Mouse (Mus musculus) liver (tissue): Measurements from ENCODE around the gene Mipep.

Source experiments
- DNase-seq: peaks from one replicate; pipeline ENCODE4 v3.0.0-alpha.2; 2020; ENCODE audit warnings: mixed read lengths

The Mipep gene

DNA sequence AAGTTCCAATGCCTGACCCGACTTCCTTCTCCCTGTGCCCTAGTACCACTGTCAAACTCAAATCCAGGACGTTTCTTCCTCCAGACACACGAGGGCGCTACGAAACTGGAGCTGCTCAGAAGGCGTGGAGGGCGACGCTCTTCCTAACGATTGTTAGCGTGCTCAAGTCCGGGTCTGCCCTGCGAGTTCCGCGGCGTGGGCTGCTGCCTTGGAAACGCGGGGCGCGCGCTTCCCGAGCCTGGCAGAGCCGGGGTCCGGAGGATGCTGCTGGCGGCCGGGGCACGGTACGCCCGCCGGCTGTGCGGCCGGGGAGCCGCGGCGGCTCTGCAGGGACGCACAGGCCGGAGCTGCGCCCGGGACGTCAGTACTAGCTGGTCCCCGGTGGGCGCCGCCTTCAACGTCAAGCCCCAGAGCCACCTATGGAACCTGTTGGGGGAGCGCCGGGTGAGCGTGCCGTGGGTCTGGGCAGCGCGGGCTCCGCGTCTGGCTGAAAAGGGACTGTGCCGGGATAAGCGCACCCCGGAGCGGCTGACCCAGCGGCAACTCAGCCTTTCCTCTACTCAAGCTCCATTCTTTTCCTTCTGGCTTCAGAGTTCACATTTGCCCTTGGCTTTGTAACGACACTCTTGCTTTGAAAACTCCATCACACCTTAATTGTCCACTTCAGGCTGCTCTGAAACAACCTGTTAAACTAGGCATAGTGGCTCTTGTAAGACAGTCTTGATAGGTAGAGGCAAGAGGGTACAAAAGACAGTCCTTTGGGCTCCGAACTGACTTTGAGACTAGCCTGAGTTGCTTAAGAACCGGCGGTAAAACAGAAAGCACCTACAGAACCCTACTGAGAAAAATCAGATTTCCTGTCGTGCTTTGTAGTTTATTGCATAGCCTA, at the start of gene Mipep:
Gene Mipep, plus strand, starts transcription at position 147 of the 889 bp plus-strand sequence.
- peak; percentile 86 for DNase-seq

- DNase-seq, result no peak
These were observed 49.2 kb upstream of the Mipep start for GRCm38 (mm10) chr14:60735206-60735605.

DNA sequence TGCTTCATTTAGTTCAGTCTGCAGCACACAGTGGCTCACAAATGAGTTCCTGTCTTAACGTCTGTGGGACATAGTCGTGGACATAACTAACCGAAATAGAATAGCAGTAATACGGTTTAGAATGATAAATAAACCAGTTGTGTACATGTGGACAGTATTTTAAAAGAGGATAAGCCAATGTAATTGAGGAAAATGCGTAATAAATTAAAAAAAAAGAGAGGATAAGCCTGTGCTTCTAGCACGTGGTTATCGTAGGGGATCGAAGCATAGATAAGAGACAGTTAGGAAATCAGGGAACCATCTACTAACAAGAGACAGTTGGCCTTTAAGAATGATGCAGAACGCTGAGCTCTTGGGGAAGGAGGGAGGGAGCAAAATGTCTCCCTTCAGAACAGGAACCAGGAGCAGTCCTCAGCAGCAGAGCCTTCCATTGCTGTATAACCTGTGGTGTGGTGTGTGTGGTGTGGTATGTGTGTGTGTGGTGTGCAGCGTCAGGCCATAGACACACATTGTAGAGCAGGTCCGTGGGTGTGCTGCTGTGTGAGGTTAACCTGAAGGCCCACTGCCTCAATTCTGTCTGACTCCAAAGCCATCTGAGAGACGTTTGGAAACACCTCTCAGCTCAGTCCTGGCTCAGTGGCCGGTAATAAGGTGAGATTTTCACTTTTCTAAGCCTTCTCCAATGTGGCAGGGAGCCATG, 48.4 kb upstream of the Mipep start:
- DNase-seq, result no peak

DNA sequence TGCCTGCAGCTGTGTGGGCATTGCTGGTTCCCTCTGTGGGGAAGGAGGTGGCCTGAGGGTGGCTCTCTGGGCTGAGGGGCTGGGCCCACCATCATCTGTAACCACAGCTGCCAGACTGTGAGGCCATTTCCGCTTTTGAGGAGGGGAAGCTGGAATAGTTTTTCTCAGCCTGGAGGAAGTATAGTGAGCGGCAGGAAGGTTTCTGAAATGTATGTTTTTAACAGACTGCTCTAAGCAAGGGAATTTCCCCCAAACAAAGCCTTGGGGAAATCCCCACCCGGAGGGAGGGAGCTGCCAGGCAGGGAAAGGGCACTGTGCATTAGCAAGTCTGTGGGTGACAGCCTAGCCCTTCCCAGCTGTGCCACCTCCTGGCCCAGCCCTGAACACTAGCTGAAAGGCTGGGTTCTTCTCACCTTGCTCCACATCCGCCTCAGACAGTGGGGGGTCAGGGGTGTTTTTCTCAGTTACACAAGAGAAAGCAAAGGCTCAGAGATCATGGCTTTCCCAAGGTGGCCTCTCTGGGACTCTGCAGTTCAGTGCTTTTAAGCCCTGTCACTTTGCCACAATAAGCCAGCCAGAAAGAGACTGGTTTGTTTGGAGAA, 47.7 kb upstream of the Mipep start:
- DNase-seq, result peak; percentile 45

- no peak for DNase-seq
These were observed 47.2 kb upstream of the Mipep start for GRCm38 (mm10) chr14:60737202-60737611.

- DNase-seq, result no peak
These were observed 45.9 kb upstream of the Mipep start for GRCm38 (mm10) chr14:60738434-60738938.

- DNase-seq, result no peak
These were observed 45.2 kb upstream of the Mipep start for GRCm38 (mm10) chr14:60739155-60739554.

GRCm38 (mm10) chr14:60739616-60740015, 44.8 kb upstream of the Mipep start:
- DNase-seq, result no peak

DNA sequence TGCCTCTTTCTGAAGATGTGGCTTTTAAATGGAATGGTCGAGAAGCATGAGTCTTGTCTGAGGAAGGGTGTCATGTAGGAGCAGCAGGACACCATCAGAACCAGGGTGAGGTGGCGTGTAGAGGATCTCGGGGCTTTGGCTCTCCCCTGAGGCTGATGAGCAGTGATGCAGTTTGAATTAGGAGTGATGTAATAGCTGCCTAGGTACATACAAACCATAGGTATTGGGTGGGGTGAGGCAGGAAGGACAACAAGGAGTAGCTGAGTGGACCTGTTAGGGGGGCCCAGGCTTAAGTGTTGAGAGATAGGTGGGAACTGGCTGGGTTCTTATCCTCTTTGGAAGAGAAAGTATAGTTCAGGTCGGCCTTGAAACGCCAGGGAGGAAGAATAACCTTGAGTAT, 43.9 kb upstream of the Mipep start:
- no peak for DNase-seq

DNA sequence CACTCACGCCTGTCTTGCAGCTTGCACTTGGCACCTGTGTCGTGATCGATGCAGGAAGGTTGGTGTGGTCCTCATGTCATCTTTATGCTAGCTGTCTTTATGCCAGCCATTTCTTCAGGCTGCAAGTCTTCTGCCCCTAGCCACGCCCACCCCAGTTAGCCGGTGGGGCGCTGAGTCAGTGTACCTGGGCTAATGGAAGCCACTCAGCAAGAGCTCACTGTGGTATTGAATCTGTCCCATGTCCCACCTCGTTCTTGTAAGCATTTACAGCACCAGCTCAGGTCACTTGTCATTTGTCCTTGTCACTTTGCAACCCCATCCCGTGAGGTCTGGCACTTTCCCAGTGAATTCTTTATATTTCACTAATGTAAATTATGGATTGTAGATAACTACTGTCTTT, 43.3 kb upstream of the Mipep start:
- no peak for DNase-seq

- no peak for DNase-seq
These were observed 42.8 kb upstream of the Mipep start for GRCm38 (mm10) chr14:60741490-60741981.

DNA sequence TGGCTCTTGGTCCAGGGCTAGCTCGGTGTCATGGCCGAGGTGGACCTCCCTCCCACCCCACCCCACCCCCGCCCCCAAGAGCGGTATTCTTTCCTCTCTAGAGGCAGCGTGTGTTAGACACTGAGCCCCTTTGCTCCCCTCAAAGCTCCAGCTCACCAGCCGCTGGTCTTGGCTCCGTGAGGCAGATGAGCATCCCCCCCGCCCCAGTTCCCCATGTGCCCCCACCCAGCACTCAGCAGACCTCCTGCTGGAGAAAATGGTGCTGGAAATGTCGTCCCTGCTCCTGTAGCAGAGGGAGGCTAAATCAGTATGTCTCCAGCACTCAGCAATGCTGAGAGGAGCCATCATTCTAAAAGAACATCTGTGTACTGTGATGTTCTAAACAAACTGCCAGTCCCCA, 40.7 kb upstream of the Mipep start:
- no peak for DNase-seq

DNA sequence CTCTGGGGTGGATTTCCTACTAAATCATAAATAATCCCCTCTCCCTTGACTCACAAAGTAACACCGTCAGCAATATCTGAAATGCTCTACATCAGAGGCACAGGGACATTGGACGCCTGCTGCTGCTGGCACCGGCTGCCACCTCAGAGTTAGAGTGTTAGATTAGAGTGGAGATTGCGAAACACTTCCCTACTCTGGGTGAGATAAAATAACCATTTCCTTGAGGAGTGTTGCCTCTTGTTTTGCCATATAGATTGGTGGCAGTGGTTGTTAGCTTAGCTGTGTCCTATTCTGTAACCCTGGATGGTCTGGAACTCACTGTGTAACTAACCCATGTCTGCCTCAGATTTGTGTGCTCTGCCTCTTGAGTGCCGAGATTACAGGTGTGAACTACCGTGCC, 39.2 kb upstream of the Mipep start:
- DNase-seq, result no peak

DNA sequence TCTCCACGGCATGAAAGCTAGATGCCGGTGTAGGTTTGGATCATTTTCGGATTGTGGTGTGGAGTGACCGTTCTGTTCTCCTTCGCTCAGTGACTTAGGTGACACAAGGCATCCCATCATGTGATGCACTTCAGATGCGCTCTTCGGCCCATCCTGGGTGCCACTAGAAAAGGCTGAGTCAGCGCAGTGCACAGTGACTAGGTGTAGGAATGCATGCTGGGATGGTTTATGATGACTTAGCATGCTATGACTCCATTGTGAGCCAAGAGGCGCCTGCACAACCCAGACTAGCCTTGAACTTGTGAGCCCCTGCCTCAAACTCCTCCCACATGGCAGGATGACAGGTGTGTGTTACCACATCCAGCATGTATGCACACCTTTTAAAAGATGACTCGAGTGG, 38.2 kb upstream of the Mipep start:
- DNase-seq, result no peak

GRCm38 (mm10) chr14:60747154-60747870, 37.1 kb upstream of the Mipep start:
- no peak for DNase-seq

DNA sequence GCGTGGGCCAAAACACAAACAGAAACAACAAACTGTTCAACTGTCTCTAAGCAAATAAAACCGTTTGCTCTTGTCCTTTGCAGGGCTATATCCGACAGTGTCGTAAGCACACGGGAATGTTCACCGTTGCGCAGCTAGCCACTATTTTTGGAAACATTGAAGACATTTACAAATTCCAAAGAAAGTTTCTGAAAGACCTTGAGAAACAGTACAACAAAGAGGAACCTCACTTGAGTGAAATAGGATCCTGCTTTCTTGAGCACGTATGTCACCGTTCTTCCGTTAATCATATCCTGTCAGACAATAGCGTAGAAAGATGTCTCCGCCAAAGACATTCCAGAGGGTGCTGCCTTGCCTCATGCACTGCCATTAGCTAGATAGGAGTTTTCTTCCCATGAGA, 34.5 kb upstream of the Mipep start:
- DNase-seq, result no peak

- DNase-seq, result no peak
These were observed 32.8 kb upstream of the Mipep start for GRCm38 (mm10) chr14:60751581-60751980.

DNA sequence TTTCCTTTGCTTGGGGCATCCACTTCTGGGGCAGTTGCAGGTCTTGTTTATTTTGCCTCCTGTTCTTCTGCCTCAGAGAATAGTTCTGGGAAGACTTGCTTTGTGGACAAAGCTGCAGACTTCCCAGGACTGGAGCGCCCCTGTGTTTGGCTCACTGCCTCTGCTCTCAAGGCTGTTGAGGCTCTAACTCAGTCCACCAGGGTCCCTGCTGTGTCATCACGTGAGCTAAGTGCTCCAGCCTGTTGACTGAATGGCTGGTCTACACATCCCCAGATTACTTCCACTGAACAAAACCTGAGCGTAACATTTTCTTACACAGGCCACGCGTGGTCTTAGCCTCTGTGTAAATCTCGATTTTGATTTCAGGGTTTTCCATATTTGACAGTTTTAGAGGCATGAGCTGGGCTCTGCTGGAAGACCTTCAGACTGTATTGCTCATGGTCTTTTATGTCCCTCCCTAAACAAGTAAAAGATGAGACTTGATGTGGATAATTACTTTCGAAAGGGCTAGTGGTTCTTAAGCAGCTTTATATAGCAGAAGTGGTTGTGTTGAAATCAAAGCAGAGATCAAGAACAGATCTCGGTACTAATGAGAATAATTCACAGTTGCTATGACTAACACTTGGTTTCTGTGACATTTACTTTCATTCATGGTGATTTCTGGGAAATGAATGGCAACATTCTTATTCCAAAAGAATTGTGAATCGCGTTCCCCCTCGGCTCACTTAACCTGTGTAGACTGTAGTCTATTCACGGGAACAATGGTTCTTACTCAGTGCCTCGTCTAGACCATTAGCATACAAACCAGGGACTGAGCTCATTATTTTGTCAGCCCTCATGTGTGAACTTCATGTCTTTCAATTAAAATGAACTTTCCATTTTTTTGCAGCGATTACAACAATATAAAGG, 31.2 kb upstream of the Mipep start:
- no peak for DNase-seq

DNA sequence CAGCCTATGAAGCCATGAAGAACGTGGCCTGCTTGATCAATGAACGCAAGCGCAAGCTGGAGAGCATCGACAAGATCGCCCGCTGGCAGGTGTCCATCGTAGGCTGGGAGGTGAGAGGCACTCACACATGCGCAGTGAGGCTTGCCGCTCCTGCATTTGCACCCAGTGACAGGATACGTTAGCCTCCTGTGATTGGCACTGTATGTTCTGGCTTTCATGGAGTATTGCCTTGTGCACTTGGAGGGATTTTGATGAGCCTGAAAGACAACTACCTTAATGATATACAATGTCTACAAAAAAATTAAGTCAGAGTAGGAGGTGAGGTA, 30.6 kb upstream of the Mipep start:
- no peak for DNase-seq

GRCm38 (mm10) chr14:60754656-60755055, 29.7 kb upstream of the Mipep start:
- DNase-seq, result no peak

GRCm38 (mm10) chr14:60756271-60756670, 28.1 kb upstream of the Mipep start:
- DNase-seq, result no peak

- no peak for DNase-seq
These were observed 27.1 kb upstream of the Mipep start for GRCm38 (mm10) chr14:60757265-60757664.
